Mouse (Mus musculus) retina, postnatal 7 days (tissue): ENCODE measurements around the gene Atl3.

Experiments
- DNase-seq: peaks from one replicate; pipeline ENCODE4 v3.0.0-alpha.2; 2012; ENCODE audit warnings: low read depth, low spot score

Gene Atl3

GRCm38 (mm10) chr19:7498816-7499215, 5.0 kb downstream of the Atl3 start:
- no peak for DNase-seq

GRCm38 (mm10) chr19:7500701-7501100, 6.9 kb downstream of the Atl3 start:
- DNase-seq = no peak

- DNase-seq = no peak
Observed at GRCm38 (mm10) chr19:7502432-7502831, 8.6 kb downstream of the Atl3 start.

DNA sequence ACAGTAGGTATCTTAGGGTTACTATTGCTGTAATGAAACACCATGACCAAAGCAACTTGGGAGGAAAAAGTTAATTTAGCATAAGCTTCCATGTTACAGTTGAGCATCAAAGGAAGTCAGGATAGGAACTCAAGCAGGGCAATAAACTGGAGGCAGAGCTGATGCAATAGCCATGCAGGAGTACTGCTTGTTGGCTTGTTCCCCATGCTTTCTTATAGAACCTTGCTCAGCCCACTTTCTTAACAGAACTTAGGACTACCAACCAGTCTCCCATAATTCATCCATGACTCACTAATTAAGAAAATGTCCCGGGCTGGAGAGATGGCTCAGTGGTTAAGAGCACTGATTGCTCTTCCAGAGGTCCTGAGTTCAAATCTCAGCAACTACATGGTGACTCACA, 12.5 kb downstream of the Atl3 start:
- no peak for DNase-seq

GRCm38 (mm10) chr19:7508026-7508425, 14.2 kb downstream of the Atl3 start:
- no peak for DNase-seq

- DNase-seq = no peak
Observed at GRCm38 (mm10) chr19:7516437-7516836, 22.6 kb downstream of the Atl3 start.

DNA sequence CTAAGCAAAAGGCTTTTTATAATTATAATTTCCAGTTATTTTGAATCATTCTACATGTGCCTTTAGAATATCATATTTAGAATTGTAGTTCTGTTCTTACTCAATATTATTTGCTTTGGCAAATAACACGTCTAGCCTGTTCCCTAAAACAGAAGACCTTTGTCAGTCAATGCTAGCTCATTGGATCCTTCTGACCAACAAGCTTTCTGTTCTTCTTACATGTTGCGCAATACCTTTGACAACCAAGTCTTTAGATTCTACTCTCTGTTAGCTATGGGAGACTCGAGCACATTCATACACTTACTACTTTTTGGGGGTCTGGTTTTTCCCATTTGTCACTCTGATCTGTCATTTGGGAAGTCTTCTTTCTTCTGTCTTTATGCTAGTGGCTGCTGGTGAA, 27.8 kb downstream of the Atl3 start:
- no peak for DNase-seq

DNA sequence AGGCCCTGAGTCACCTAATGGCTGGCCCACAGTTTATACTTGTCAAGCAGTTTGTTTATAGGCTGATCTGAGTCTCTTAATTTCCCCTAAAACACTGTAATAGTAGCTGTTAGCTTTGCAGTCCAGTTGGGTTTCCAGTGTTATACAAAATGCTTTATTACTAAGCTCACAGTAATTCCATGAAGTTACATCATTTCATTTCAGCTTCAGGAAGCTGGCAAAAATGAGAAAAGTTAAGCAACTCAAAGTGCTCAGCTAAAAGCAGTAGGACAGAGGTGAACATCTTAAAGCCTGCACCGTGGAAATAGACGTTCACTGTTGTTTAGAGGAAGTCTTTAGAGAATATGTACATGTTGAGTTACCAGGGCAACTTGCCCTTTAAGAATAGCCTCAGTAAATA, 29.0 kb downstream of the Atl3 start:
- no peak for DNase-seq

GRCm38 (mm10) chr19:7523292-7523691, 29.5 kb downstream of the Atl3 start:
- no peak for DNase-seq

- DNase-seq = no peak
Observed at GRCm38 (mm10) chr19:7523781-7524180, 29.9 kb downstream of the Atl3 start.

GRCm38 (mm10) chr19:7524879-7525278, 31.0 kb downstream of the Atl3 start:
- DNase-seq = no peak

DNA sequence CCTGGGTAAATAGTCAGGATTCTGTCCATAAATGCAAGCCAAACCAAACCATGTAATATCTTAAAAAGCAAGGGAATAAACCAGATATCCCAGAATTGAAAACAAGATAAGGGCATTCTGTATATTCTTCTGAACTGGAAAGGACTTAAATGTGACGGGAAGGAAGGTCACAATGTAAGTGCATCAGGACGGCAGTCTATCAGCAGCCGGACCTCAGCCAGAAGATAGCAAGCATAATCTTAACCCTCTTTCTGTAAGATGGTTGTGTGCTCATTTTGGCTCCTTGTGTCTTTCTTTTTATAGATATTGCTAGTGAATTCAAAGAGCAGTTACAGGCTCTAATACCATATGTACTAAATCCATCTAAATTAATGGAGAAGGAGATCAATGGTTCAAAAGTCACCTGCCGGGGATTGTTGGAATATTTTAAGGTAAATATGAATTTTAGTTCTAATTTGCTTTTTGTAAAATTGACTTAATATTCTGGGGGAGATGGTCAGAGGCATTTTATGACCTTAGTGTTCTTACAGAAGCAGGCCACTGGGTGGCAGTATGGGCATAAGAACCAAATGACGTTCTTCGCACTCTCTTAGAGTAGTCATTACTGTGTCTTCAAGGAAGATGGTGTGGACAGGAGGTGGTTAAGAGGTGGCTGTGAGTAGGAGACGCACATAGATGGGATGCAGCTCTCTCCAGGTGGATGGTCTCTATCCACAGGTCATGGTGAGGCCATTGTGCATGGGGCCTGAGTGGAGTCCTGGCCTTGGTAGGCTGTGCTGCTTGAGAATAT, 35.0 kb downstream of the Atl3 start:
- DNase-seq = peak; percentile 43

DNA sequence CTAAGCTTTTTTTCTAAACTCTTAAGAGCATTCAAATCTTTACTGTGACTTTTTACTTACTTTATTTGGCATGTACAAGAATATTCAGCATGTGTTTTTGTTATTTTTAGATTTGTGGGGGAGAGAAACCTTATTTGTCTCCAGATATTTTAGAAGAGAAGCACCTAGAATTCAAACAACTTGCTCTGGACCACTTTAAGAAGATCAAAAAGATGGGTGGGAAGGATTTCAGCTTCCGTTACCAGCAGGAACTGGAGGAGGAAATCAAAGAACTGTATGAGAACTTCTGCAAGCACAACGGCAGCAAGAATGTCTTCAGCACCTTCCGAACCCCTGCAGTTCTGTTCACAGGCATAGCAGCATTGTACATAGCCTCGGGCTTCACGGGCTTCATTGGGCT, 38.1 kb downstream of the Atl3 start:
- no peak for DNase-seq

DNA sequence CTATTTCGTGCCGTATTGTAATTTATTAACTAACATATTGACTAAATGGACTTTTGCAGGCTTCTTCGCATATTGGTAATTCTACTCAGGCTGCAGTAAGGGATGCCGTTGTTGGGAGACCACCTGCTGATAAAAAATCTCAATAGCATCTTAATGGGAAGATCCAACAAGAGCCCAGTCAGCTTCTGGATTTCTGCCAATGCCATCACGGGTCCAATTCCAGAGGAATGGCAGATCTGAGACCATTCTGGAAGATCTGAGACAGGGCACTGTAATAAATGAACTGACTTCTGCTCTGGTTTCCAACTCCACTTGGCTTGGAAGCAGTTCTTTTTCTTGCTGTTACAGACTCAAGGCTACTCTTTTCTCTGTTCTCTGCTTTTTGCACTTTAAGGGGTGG, 40.1 kb downstream of the Atl3 start:
- DNase-seq = no peak

DNA sequence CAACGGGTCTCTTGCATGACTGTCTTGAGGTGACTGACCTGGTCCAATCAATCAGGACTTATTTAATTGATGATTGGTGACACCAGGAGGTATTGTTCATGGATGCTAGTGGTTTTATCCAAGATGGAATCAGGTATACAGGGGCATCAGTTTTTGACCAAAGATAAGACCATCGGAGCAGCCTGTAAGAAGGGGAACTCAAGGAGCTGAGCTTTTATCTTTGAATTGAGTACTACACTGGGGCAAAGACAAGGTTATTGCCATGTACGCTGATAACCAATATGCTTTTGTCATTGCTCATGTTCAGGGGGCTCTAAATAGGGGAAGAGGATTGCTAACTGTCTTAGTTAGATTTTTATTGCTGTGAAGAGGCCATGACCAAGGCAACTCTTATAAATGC, 55.1 kb downstream of the Atl3 start:
- no peak for DNase-seq

DNA sequence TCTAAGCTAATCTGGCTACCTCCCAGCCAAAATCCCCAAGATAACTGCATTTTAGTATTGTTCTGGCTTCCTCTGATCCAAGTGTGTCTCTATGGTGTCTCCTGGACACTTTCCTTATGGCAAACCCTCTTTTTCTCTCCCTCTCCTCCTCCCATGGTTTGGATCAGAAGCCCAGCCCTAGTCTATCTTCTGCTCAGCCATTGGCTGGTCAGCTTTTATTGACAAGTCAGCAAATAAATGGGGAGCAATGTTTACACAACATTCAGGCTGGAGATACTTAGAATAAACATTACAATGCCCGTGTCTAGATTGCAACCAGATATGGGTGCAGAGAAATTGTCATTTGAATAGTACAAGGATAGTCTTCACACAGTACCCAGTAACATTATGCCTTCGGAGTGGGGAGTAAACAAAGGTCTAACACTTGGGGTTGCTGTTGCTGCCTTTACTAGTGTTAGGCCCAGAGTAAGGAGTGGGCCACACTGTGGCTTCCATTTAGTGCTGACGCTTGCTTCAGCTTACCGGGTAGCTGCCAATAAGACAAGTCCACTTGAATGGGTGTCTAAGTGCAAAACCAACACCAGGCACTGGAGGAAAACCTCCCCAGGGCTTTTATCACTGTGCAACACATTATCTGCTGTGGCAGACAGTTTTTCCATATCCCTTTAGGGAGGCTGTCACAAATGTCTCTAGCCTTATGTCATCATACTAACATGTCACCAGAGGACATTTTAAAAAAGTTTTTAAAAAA, 57.9 kb downstream of the Atl3 start:
- no peak for DNase-seq

- no peak for DNase-seq
Observed at GRCm38 (mm10) chr19:7552301-7552673, 58.4 kb downstream of the Atl3 start.

GRCm38 (mm10) chr19:7553441-7553840, 59.6 kb downstream of the Atl3 start:
- DNase-seq = no peak

- no peak for DNase-seq
Observed at GRCm38 (mm10) chr19:7554881-7555280, 61.0 kb downstream of the Atl3 start.

GRCm38 (mm10) chr19:7556641-7557040, 62.8 kb downstream of the Atl3 start:
- DNase-seq = no peak

DNA sequence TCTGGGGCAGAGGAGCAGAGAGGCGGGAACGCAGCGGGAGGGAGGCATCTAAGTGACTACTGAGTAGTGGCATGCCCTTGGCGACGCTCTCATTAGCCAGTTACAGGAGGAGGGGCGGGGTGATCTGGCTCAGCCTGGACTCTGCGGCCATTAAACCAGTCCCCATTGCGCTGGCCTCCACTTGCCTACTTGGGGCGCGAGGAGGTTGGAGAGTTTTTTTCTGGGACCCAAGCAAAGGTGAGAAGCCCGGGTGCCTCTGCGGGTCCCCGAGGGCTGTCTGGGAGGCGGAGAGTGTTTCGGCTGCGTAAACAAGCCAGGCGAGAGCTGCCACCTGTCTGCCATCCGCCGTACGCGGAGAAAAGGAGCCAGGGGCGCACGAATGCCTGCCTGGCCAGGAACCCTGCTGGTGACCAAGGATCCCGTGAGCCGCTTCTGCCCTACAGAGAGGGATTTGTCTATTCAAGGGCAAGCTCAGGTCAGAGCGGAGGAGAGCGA, 63.5 kb downstream of the Atl3 start, which contains the start of gene Pla2g16:
Gene Pla2g16 (plus strand): TSS at position 132 of the 495 bp plus-strand sequence.
- peak; percentile 28 for DNase-seq

GRCm38 (mm10) chr19:7557844-7558243, 64.0 kb downstream of the Atl3 start:
- DNase-seq = no peak

GRCm38 (mm10) chr19:7558675-7559074, 64.8 kb downstream of the Atl3 start:
- no peak for DNase-seq
